Mouse (Mus musculus) megakaryocyte, adult 5-6 weeks (primary cell): ENCODE results near the gene Pld4. TPM values are rescaled to one million over a fixed set of nuclear protein-coding genes. Genes with fewer than 3 reads are reported as not detected.

Experiments
- total RNA-seq, 2 experiments: library from RNA; stranded (forward) in 1 of 2; stranded (reverse) in 1 of 2; fragments of 153-499, 151-499 nt in 1 of 2; fragments of 221-1000, 200-1000 nt in 1 of 2; gene quantifications; 2 replicates each; pipeline versions ENCODE4 v1.2.3 to v1.2.4; 2015 to 2017

Pld4 gene
- total RNA-seq, 2 experiments from 2014 or later: 364 to 532 TPM

Other genes with a start within 250 kb of the Pld4 start
- gene Tmem179, start 243.9 kb upstream of the Pld4 start, total RNA-seq (2015): not detected in 2 replicates
- not detected in 2 replicates for gene Tmem179, start 243.9 kb upstream of the Pld4 start, total RNA-seq (2017)
- gene Inf2, start 171.9 kb upstream of the Pld4 start, total RNA-seq (2015): 28.0 and 34.3 TPM in 2 replicates
- gene Inf2, start 171.9 kb upstream of the Pld4 start, total RNA-seq (2017): 9.9 and 13.3 TPM in 2 replicates
- gene Adssl1, start 140.6 kb upstream of the Pld4 start, total RNA-seq (2015): 73.5 and 82.1 TPM in 2 replicates
- 72.3 and 74.9 TPM in 2 replicates for gene Adssl1, start 140.6 kb upstream of the Pld4 start, total RNA-seq (2017)
- gene Siva1, start 116.0 kb upstream of the Pld4 start, total RNA-seq (2015): 116 and 130 TPM in 2 replicates
- gene Siva1, start 116.0 kb upstream of the Pld4 start, total RNA-seq (2017): 122 and 162 TPM in 2 replicates
- gene Akt1, start 85.8 kb upstream of the Pld4 start, total RNA-seq (2015): 112 and 121 TPM in 2 replicates
- 112 and 118 TPM in 2 replicates for gene Akt1, start 85.8 kb upstream of the Pld4 start, total RNA-seq (2017)
- gene Zbtb42, start 81.8 kb upstream of the Pld4 start, total RNA-seq (2015): 6.4 and 9.0 TPM in 2 replicates
- gene Zbtb42, start 81.8 kb upstream of the Pld4 start, total RNA-seq (2017): 3.9 and 4.7 TPM in 2 replicates
- gene Cep170b, start 40.2 kb upstream of the Pld4 start, total RNA-seq (2015): 0.41 and 1.2 TPM in 2 replicates
- gene Cep170b, start 40.2 kb upstream of the Pld4 start, total RNA-seq (2017): 0.20 and 0.22 TPM in 2 replicates
- gene Ahnak2, start 42.0 kb downstream of the Pld4 start, total RNA-seq (2015): not detected in 2 replicates
- gene Ahnak2, start 42.0 kb downstream of the Pld4 start, total RNA-seq (2017): 0.04 and 0.15 TPM in 2 replicates
- 0.16 and 0.32 TPM in 2 replicates for gene Clba1, start 48.3 kb downstream of the Pld4 start, total RNA-seq (2015)
- 0.40 and 0.69 TPM in 2 replicates for gene Clba1, start 48.3 kb downstream of the Pld4 start, total RNA-seq (2017)
- gene Cdca4, start 68.8 kb downstream of the Pld4 start, total RNA-seq (2015): 62.0 and 67.7 TPM in 2 replicates
- 48.9 and 57.9 TPM in 2 replicates for gene Cdca4, start 68.8 kb downstream of the Pld4 start, total RNA-seq (2017)
- 20.0 and 25.8 TPM in 2 replicates for gene Gpr132, start 107.6 kb downstream of the Pld4 start, total RNA-seq (2015)
- gene Gpr132, start 107.6 kb downstream of the Pld4 start, total RNA-seq (2017): 7.6 and 10.7 TPM in 2 replicates
- gene Jag2, start 169.1 kb downstream of the Pld4 start, total RNA-seq (2015): 0.36 and 1.3 TPM in 2 replicates
- not detected in 2 replicates for gene Jag2, start 169.1 kb downstream of the Pld4 start, total RNA-seq (2017)
- gene Nudt14, start 181.5 kb downstream of the Pld4 start, total RNA-seq (2015): 9.7 and 10.5 TPM in 2 replicates
- 11.4 and 11.9 TPM in 2 replicates for gene Nudt14, start 181.5 kb downstream of the Pld4 start, total RNA-seq (2017)
- 4.2 and 5.9 TPM in 2 replicates for gene Btbd6, start 215.8 kb downstream of the Pld4 start, total RNA-seq (2015)
- gene Btbd6, start 215.8 kb downstream of the Pld4 start, total RNA-seq (2017): 2.4 and 4.0 TPM in 2 replicates
- gene Brf1, start 240.0 kb downstream of the Pld4 start, total RNA-seq (2015): 20.2 and 25.3 TPM in 2 replicates
- gene Brf1, start 240.0 kb downstream of the Pld4 start, total RNA-seq (2017): 37.0 and 43.6 TPM in 2 replicates